Mouse (Mus musculus) thymus, adult 2 months (tissue): ENCODE results near the gene Slx1b.

Source experiments
- CTCF ChIP-seq: fragments of 200-500 bp; IDR thresholded peaks from 2 replicates; pipeline ENCODE4 v1.5.1; 2012; ENCODE audit warnings: mild to moderate bottlenecking, control low read depth, low read length, moderate library complexity, borderline replicate concordance; ENCODE audit not compliant: control insufficient read depth, poor library complexity, insufficient read depth; ENCODE audit errors: extremely low read depth
- POLR2A ChIP-seq: fragments of 200-500 bp; IDR thresholded peaks from 2 replicates; pipeline ENCODE4 v1.6.1; 2012; ENCODE audit warnings: mild to moderate bottlenecking, low read length, control low read depth, moderate library complexity; ENCODE audit not compliant: control insufficient read depth, poor library complexity, insufficient read depth; ENCODE audit errors: extremely low read depth

GRCm38 (mm10) chr7:126678545-126679341 is 16.8 kb downstream of the Slx1b start:
- no peak for TF ChIP-seq POLR2A
- TF ChIP-seq CTCF: no peak
